Mouse (Mus musculus) naive thymus-derived CD4-positive, alpha-beta T cell, adult 5 months (primary cell): ENCODE measurements around the gene Rem1. TPM values are rescaled to one million over a fixed set of nuclear protein-coding genes. Genes with fewer than 3 reads are reported as not detected.

Experiments used
- polyA plus RNA-seq: library from polyadenylated mRNA; unstranded; fragments of 100-300 nt; shearing (Covaris generic); gene quantifications from one replicate; pipeline ENCODE4 v1.2.1, GENCODE M21; 2017

The Rem1 gene
- not detected for polyA plus RNA-seq

DNA sequence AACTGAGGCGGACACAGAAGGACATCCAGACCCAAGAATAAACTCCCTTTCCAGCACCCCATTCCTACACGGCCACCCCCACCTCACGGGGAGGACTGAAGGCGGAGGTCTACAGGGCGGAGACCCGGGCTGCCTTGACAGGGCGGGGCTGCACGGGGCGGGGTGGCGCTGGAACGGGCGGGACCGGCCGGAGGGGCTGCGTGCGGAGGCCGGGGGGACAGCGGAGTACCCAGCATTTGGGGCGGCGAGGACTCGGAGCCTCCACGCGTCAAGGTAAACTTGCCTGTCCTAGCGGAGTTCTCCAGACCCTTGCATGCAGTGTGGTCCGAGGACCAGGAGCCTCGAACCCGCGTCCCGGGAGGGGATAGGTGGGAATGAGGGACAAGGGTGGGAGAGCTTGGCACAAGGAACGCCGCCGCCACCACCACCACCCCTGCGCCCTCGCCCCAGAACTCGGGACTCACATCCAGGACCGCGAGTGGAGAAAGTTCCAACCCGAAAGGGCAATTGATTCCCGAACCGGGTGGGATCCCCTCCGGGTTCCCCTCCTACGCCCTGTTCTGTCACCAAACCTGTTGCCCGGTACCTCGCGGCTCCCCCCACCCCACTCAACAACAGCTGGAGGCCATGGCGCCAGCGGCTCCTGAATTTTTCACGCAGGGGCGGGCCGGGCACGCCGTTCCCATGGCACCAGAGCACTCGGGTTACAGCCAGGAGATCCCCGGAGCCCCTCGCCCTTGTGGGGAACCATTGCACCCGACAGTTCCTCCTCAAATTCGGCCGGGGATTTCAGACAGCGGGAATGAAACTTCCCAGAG is at the start of gene Rem1:
Gene Rem1 (plus strand): TSS at position 178 of the 818 bp plus-strand sequence.

DNA sequence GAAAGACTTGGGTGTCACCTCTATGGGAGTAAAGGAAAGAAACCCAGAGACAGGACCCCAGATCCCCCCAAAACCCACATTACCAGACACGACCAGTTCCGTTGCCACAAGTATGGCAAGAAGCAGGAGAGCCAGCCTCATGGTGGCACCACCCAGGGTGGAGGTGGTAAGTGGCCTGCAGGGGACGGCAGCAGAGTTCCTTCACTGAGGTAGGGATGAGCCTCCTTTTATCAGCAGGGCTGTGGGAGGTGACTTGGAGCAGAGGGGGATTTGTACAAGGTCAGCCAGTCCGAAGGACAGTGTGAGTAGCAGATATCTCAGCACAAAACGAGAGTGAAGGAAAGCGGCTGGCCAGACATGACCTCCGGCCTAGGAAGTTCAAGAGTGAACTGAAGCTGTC is 46.6 kb upstream of the Rem1 start, which contains the start of gene Defb19:
Gene Defb19 (minus strand): TSS at position 206 of the 400 bp plus-strand sequence.

DNA sequence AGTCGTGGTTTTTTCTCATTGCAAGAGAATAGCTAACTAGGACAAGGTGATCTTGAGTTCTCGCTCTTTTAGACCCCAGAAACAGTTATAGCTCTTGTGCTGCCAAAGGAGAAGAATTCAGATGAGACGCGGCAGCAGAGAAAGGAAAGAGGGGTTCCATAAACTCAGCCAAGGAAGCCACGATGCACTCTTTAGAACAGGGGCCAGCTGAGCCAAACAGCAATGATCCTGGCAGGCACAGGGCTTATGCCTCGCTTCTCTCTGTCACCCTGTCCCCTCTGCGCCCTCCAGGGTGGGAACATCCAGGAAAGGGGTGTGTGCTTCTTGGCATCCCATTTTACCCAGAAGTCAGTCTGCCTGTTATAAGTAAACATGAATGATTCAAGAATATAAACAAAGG is 27.5 kb upstream of the Rem1 start, which contains the start of gene Defb45:
Gene Defb45 (minus strand): TSS at position 101 of the 400 bp plus-strand sequence.

GRCm38 (mm10) chr2:152604057-152604456 is 22.7 kb upstream of the Rem1 start, which contains the start of gene Defb36:
Gene Defb36 (plus strand): TSS chr2:152604327.

DNA sequence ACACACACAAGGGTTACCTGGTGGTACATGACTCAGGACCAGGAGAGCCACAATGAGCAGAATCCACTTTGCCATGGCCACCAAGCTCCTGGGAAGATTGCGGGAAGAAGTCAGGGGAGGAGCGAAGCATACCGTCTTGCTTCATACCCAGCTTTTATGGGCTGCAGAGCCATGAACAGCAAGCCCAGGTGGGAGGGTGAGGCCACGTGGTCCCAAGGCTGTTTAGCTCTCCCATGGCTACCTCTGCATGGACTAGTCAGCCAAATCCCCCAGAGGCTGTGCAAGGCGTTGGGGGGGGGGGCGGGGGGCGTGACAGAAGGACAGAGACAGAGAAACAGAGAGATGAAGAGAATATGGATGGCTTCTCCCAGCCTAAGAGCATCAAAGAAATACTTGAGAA is 3.8 kb upstream of the Rem1 start, which contains the start of gene Defb25:
Gene Defb25 (minus strand): TSS at position 101 of the 400 bp plus-strand sequence.

DNA sequence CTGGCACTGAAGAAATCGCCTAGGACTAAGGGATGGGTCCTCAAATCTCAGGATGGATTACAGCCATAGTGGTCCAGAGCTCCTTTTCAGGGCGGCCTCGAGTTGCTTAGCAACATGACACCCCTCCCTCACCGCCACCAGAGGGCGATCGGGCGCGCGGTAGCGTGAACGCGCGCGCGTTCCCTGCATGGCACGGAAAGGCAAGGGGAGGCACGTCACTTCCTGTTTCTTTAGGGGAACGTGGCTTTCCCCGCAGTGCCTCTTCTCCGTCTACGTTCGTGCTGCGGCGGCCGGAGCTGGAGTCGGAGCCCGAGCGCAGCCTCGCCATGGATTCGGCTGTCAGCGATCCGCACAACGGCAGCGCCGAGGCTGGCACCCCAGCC is 42.5 kb downstream of the Rem1 start, which contains the start of gene H13:
Gene H13 (plus strand): TSS at position 206 of the 383 bp plus-strand sequence.

Other genes with a start within 250 kb of the Rem1 start
- gene Sox12, start 228.9 kb upstream of the Rem1 start, polyA plus RNA-seq = 0.27 TPM
- gene Zcchc3, start 211.9 kb upstream of the Rem1 start, polyA plus RNA-seq = 0.41 TPM
- gene 6820408C15Rik, start 211.4 kb upstream of the Rem1 start, polyA plus RNA-seq = not detected
- not detected for gene Defb23, start 162.3 kb upstream of the Rem1 start, polyA plus RNA-seq
- gene Defb20, start 149.9 kb upstream of the Rem1 start, polyA plus RNA-seq = not detected
- gene Defb22, start 136.8 kb upstream of the Rem1 start, polyA plus RNA-seq = not detected
- gene Defb26, start 115.3 kb upstream of the Rem1 start, polyA plus RNA-seq = not detected
- gene Defb28, start 108.7 kb upstream of the Rem1 start, polyA plus RNA-seq = not detected
- not detected for gene Defb29, start 86.9 kb upstream of the Rem1 start, polyA plus RNA-seq
- gene Gm17416, start 57.6 kb upstream of the Rem1 start, polyA plus RNA-seq = not detected
- not detected for gene Defb21, start 54.2 kb upstream of the Rem1 start, polyA plus RNA-seq
- gene Defb19, start 46.6 kb upstream of the Rem1 start, polyA plus RNA-seq = not detected
- not detected for gene Defb45, start 27.6 kb upstream of the Rem1 start, polyA plus RNA-seq
- not detected for gene Defb36, start 22.6 kb upstream of the Rem1 start, polyA plus RNA-seq
- not detected for gene Defb25, start 3.9 kb upstream of the Rem1 start, polyA plus RNA-seq
- 176 TPM for gene H13, start 42.5 kb downstream of the Rem1 start, polyA plus RNA-seq
- gene Mcts2, start 60.1 kb downstream of the Rem1 start, polyA plus RNA-seq = 5.4 TPM
- gene Id1, start 109.3 kb downstream of the Rem1 start, polyA plus RNA-seq = not detected
- gene Cox4i2, start 127.2 kb downstream of the Rem1 start, polyA plus RNA-seq = not detected
- 12.0 TPM for gene Bcl2l1, start 204.8 kb downstream of the Rem1 start, polyA plus RNA-seq
- gene Tpx2, start 221.0 kb downstream of the Rem1 start, polyA plus RNA-seq = 0.85 TPM